Mouse (Mus musculus) kidney, adult 2 months (tissue): ENCODE results near the gene Ube3b.

Source experiments
- CTCF ChIP-seq: fragments of 200-500 bp; conservative IDR thresholded peaks from 2 replicates; pipeline ENCODE4 v1.5.1; 2011; ENCODE audit warnings: low read depth, mild to moderate bottlenecking, control low read depth, low read length, moderate library complexity, mixed read lengths; ENCODE audit not compliant: insufficient read depth, insufficient read length
- POLR2A ChIP-seq: fragments of 200-500 bp; IDR thresholded peaks from one replicate; pipeline ENCODE4 v1.6.1; 2011; ENCODE audit warnings: low read depth, low read length, control low read depth

- TF ChIP-seq POLR2A (no peak), CTCF (no peak)
Observed at GRCm38 (mm10) chr5:114407269-114407668, 26.9 kb downstream of the Ube3b start.
